Mouse (Mus musculus): ENCODE results near the gene 1700029F12Rik. TPM values are rescaled to one million over a fixed set of nuclear protein-coding genes. Genes with fewer than 3 reads are reported as not detected.

Gene 1700029F12Rik
- polyA plus RNA-seq, 3 experiments from 2014 or later, result not detected

GRCm38 (mm10) chr13:97021906-97022305 lies 12.3 kb downstream of the 1700029F12Rik start:
- ATAC-seq, result no peak

DNA sequence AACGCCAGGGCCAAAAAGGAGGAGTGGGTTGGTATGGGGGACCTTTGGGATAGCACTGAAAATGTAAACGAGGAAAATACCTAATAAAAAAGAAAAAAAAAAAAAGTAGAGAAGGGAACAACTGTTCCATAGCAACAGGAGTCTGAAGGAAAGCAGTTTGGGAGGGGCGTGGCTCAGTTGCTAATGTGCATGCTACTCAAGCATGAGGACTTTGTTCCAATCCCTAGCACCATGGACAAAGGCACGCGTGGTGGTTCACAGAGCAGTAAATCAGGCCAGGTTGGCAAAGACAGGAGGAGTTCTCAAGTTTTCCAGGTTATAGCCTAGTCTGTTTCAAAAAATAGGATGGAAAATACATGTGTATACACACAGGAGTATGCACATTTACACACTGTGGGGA lies 14.0 kb downstream of the 1700029F12Rik start:
- no peak for ATAC-seq

DNA sequence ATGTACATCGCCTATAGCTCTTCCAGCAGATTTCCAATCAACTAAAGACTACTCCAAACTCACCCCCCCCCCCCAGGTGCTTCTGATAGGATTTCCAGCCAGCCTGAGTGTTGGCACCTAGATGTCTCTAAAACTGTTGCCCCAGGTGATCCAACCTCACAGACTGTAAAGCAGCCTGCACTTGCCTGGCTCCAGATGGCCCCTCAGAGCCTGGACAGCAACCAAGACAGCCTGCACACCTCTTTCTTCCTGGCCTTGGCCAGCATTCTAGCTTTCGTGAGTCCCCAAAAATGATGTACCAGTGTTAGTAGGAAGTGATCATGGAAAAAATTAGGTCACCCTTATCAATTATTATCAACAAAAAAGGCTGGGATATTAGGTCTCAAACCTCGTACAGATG lies 16.5 kb downstream of the 1700029F12Rik start:
- no peak for ATAC-seq

GRCm38 (mm10) chr13:97014366-97014765 lies 19.8 kb downstream of the 1700029F12Rik start:
- ATAC-seq, result no peak

DNA sequence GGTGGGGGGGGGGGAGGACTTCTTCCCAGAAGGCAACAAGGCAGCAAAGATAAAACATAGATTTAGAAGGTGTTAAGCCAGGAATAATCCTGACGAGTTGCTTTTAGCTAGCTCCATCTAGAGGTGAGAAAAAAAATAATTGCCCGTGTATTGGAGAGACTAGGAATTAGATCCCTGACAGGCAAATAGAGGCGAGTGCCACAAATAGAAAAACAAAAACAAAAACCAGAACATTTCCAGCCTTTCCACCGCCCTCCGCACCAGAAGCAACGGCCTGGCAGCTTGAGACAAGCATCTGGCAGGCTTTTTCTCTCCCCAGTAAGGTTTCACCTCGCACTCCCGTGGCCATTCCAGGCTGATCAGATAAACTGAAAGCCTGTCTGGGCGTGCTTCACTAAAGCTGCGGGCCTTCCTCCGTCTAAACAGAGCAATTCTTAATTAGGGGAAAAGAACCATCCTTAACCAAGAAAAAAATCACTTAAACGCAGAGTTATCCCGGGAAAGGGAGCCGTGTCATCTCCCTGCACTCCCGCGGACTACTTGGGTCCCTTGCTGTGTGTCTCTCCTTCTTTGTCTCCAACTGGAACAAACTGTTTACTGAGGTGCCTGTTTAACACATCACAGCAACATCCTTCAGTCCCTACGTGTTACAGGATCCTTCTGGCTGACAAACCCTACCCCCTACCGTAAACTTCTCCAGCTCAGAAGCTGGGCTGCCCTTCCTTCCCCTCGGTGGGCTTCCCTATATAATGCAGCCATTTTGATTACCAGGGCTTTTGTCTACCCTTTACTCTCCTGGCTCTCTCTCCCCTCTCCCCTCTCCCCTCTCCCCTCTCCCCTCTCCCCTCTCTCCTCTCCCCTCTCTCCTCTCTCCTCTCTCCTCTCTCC lies 25.7 kb downstream of the 1700029F12Rik start:
- ATAC-seq, result no peak

DNA sequence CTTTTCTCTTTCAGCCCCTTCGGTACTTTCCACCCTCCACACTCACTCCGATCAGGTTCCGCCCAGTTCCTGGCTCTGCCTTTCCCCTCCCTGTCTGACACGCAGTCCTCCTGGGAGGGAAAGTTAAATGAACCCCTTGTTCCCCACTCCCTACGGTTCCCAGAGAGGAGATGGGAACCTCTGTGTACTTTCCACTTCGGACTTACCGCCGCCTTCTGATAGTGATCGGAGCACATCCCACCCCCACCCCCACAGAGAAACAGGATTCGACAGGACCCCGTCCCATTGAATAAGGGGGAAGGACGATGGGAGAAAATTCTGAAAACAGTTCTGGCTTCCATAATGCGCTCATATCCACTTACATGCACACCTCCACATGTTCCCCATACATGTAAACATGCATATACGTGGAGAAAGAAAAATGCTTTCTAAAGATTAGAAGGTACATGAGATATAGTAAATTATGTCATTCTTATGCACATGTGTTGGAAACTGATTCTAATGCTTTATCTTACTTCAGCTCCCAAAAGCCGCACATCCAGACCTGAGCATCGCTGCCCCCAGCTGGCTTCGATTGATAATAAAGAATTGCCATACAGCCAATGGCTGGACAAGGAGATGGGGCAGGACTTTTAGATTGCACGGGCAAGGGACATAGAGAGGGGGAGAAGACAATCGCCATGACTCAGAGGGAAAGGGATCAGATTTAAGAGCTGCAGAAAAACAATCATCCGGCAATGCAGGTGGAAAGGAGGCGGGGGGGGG lies 26.5 kb downstream of the 1700029F12Rik start:
- ATAC-seq, result no peak

- ATAC-seq, result no peak
Measured at GRCm38 (mm10) chr13:97006784-97007183, 27.4 kb downstream of the 1700029F12Rik start.

DNA sequence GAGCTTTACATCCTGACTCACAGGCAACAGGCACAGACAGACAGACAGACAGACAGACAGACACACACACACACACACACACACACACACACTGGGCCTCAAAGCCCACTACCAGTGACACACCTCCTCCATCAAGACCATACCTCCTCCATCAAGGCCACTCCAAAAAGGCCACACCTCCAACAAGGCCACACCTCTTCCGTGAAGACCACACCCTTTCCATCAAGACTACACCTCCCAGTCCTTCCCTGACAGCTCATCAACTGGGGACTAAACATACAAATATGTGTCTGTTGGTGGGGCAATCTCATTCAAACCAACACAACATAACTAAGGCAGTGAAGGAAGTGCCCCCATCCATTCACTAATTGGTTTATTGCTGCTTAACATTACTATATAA lies 37.1 kb downstream of the 1700029F12Rik start:
- ATAC-seq, result no peak

DNA sequence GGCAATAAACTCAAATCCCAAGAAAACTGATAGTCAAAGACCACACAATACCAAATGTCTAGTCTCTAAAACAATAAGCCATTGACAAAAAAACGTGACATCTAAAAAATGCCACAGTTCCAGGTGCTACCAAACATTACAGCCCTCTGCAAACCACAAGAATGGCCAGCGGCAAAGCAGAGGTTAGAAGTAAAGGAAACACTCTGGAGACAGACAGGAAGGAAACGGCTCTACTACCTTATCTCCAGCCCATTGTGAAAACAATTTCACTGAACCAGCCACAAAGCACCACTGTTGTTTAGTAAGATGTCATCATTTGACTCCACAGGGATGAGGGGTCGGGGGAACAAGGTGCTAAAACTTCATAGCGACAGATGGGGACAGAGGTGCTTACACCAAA lies 38.9 kb downstream of the 1700029F12Rik start:
- no peak for ATAC-seq

GRCm38 (mm10) chr13:96993291-96993989 lies 40.7 kb downstream of the 1700029F12Rik start:
- ATAC-seq, result no peak

DNA sequence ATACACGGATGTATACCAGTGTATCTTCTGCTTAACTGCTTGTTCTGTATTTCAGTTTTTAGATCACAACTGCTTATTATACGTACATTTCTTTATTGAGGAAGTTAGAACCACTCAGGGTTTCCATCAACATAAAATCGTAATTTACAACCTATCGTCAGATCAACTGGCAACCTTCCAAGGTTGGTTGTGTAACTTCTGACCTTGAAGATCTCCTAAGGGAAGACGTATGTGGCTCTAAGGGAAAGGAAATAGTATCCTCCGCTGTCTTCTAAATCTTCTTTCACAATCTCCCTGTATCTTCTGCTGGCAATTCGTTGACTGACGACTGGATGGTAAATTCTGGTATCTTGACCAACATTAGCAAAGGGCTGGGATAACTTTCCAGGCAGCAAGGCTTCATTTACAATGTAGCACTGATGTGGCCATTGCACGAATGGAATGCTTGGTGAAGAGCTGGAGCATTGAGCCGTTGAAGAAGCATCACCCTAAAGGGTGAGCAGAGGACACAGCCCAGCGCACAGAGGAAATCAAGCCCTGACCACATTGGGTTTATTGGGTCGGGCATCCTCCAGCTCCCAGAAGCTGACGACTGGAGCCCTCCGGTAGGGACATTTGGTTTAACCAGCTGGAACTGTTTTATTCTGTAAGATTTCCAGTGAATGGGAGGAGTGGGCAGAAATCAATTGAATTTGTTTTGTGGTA lies 43.4 kb downstream of the 1700029F12Rik start:
- no peak for ATAC-seq

DNA sequence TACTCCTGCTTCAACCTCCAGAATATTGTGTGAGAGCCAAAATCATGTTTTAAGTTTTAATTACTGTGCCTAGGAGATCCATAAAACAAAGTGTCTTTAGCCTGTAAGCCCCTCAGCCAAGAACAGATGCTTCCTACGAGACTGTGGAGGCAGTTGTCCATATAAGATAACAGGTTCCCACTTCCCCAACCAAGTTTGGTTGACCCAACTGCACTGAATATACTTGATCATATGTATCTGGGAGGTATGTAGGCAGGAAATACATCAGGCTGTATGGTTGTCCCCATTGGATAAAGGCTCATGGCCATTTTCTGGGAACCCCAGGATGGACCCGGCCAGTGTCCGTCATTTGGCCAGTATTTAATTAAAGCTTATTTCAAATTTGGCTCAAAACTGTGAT lies 44.1 kb downstream of the 1700029F12Rik start:
- ATAC-seq, result no peak

- no peak for ATAC-seq
Measured at GRCm38 (mm10) chr13:96989129-96989528, 45.0 kb downstream of the 1700029F12Rik start.

- no peak for ATAC-seq
Measured at GRCm38 (mm10) chr13:96985599-96986275, 48.4 kb downstream of the 1700029F12Rik start.

DNA sequence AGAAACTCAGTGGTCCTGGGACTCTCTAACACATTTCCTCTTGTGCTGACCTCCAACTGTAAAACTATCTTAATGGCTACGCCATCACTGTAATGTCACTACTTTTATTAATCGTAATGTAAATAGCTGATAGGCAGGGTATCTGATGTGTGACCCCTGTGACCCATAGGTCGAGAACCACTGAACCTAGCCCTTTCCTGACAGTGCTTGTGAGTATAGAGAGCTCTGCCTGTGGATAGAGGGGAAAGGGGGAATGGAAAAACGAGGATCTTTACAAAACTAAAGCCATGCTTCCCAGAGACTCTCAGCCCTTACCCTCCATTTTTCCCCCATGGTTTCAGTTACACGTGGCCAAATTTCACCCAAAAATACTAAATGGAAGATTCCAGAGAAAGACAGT lies 49.5 kb downstream of the 1700029F12Rik start:
- ATAC-seq, result no peak

DNA sequence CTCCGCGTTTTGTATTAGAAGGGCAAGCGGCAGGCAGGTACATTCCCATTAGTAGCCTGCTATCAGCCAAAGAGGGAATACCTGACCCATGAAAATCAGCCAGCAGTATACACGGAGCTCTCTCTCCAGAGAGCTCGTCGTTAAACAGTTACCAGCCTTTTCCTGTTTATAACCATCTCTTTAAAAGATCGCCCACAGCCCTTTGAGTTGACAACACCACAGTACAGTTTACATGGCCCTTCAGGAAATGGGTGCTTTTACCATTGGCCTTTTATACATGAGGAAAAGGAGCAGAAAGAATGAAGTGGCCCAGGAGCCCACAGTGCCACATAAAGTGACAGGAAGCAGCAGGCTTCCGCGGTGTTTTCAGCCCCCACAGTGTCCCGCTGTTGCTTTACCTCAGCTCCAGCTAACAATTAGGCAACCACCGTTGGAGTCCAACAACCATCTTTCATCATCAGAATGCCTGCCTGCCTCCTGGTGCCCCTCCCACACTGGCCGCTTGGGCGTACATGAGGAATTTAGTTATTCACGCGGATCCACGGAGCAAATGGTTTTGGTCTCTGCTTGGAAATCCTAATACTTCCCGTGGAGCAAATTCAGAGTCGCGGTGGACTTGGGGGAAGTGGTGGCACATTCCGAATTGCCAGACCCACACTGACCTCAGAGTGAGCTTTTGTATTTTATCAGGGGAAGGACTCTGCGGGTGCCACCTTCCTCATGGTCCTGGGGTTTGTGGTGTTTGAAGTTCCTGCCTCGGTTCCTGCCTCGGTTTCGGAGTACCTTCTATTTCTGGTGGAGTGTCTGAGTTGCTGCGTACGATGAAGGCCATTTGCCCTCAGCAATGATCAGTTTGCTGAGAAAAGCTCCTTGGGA lies 50.7 kb downstream of the 1700029F12Rik start:
- ATAC-seq, result peak; percentile 56

DNA sequence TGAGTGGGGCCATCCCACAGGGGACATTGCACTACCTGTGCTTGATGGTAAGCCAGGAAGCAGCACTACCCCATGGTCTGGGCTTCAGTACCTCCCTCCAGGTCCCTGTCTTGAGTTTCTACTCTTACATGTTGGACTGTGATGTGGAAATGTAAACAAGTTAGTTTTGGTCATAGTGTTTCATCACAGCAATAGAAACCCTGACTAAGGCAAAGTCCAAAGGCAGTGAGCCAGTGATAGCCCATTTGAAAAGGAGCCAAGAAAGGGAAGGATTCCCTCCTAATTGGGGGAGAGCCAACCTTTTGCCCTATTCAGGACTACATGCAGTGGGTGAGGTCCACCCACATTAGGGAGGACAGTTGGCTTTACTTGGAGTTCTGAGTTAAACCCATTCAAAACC lies 53.6 kb downstream of the 1700029F12Rik start:
- no peak for ATAC-seq

GRCm38 (mm10) chr13:96976986-96977595 lies 57.1 kb downstream of the 1700029F12Rik start:
- ATAC-seq, result no peak

DNA sequence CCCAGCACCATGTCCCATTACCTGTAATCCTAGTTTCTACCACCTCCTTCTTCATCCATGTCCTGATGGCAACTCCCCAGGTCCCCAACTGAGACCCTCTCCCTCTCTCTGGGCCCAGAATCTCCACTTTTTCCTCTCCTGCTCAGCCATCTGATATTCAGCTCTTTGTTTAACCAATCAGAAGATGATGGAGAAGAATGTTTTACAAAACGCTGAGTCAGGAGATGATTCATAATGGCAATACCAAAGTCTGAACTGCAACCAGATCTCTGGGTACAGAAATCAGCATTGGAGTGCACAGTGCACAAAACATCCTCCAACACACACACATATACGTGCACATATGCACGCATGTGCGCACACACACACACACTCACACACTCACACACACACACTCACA lies 60.8 kb downstream of the 1700029F12Rik start:
- no peak for ATAC-seq
